Mouse (Mus musculus) thymus, adult 2 months (tissue): ENCODE results near the gene Usp6nl. TPM values are rescaled to one million over a fixed set of nuclear protein-coding genes. Genes with fewer than 3 reads are reported as not detected.

ENCODE experiments used
- DNase-seq: peaks from one replicate; pipeline ENCODE4 v3.0.0; 2021
- H3K27ac ChIP-seq: fragments of 200-500 bp; 2 replicates; pipeline ENCODE4 v1.5.1; 2012; ENCODE audit warnings: low read length, control low read depth; ENCODE audit not compliant: control insufficient read depth, insufficient read depth
- H3K27me3 ChIP-seq: fragments of 200-500 bp; 2 replicates; pipeline ENCODE4 v1.6.1; 2012; ENCODE audit warnings: mild to moderate bottlenecking, low read length, moderate library complexity, mixed read lengths; ENCODE audit not compliant: control insufficient read depth, insufficient read depth
- H3K36me3 ChIP-seq: fragments of 200-500 bp; 2 replicates; pipeline ENCODE4 v1.6.1; 2012; ENCODE audit warnings: mild to moderate bottlenecking, low read length, moderate library complexity; ENCODE audit not compliant: control insufficient read depth, insufficient read depth
- H3K4me1 ChIP-seq: fragments of 200-500 bp; replicated peaks from 2 replicates; pipeline ENCODE4 v1.6.1; 2012; ENCODE audit warnings: low read length; ENCODE audit not compliant: control insufficient read depth, insufficient read depth
- H3K4me3 ChIP-seq: fragments of 200-500 bp; 2 replicates; pipeline ENCODE4 v1.5.1; 2012; ENCODE audit warnings: mild to moderate bottlenecking, low read length, control low read depth, moderate library complexity; ENCODE audit not compliant: control insufficient read depth, insufficient read depth
- CTCF ChIP-seq: fragments of 200-500 bp; IDR thresholded peaks from 2 replicates; pipeline ENCODE4 v1.5.1; 2012; ENCODE audit warnings: mild to moderate bottlenecking, control low read depth, low read length, moderate library complexity, borderline replicate concordance; ENCODE audit not compliant: control insufficient read depth, poor library complexity, insufficient read depth; ENCODE audit errors: extremely low read depth
- POLR2A ChIP-seq: fragments of 200-500 bp; IDR thresholded peaks from 2 replicates; pipeline ENCODE4 v1.6.1; 2012; ENCODE audit warnings: mild to moderate bottlenecking, low read length, control low read depth, moderate library complexity; ENCODE audit not compliant: control insufficient read depth, poor library complexity, insufficient read depth; ENCODE audit errors: extremely low read depth
- WGBS: fragments of 180-500 bp; shearing (Covaris S2); methylation state at CpG from one replicate; pipeline ENCODE4 v1.1.7; 2018; 5-methylcytosine and 5-hydroxymethylcytosine counted together
- polyA plus RNA-seq: library from polyadenylated mRNA; depleted of rRNA; stranded (reverse); fragments of >200 nt; gene quantifications from 2 replicates; pipeline ENCODE4 v1.2.3, GENCODE M21; 2012

Usp6nl gene
- polyA plus RNA-seq, 1 experiment: 7.2 TPM

DNA sequence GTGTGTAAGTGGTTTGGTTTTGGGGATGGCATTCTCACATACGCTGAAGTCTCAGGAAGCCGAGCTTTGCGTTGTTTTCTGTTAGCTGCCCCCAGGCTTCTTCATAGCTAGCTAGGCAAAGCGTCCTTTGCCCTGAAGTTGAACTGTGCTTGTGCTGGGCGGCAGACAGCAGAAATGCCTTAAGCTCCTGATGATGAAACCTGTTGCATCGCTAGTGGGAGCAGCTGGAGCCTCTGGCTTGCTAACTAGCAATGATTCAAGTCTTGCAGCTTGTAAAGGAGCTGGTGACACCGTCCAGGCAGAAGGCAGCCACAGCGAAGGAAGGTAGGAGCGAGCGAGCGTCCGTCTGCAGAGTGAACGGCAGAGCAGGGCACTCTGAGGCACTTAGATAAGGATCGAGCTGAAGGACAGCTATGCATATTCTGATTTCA lies 30.1 kb downstream of the Usp6nl start:
- Histone ChIP-seq H3K27me3 (no peaks in the 10 kb centered on the region), H3K4me3 (peak overlapping the region; percentile 18), H3K36me3 (no peaks in the 10 kb centered on the region), H3K4me1 (peaks cover 14% of the 10 kb centered on the region), H3K27ac (0 out of 2 replicates have a peak overlapping the region, but pooled peaks have one; percentile 2)
- TF ChIP-seq CTCF: no peak
- no peak for TF ChIP-seq POLR2A
- DNase-seq: no peak
- 13% methylated on average over 14 of the region's 14 CpGs for WGBS

DNA sequence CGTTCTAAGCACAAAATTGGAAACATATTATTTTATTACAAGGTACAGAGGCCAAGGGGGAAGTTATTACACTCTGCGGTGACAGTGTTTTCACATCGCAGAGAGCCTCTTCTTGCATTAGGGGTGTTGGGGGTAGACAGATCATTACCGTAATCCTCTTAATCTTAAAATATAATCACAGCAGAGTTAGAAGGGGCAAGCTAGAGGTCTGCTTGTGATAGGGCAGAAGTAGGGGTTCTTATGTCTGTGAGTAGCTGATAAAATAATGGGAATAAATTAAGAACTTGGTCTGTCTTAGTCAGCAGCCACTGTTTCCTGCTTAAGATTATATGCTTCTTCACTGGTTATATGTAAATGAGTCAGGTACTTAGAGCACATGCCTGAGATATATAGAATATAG lies 30.6 kb downstream of the Usp6nl start:
- Histone ChIP-seq H3K4me1 (peaks cover 14% of the 10 kb centered on the region), H3K27me3 (no peaks in the 10 kb centered on the region), H3K4me3 (no peak overlapping the region), H3K27ac (no peak overlapping the region), H3K36me3 (no peaks in the 10 kb centered on the region)
- DNase-seq: no peak
- WGBS: 15% methylated on average over 4 of the region's 4 CpGs
- no peak for TF ChIP-seq CTCF

DNA sequence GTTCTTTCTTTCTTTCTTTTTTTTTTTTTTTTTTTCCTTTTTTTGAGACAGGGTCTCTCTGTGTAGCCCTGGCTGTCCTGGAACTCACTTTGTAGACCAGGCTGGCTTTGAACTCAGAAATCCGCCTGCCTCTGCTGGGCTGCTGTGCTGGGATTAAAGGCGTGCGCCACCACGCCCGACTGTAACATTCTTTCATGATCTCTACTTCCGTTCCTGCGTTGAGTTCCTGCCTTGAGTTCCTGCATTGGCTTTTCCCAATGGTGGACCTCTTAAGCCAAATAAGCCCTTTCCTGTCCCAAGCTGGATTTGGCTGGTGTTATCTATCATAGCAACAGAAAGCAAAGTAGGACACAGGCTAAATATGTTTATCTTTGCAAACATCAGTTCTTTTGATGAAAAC lies 34.8 kb downstream of the Usp6nl start:
- no peak overlapping the region for H3K27ac ChIP-seq
- H3K36me3 ChIP-seq: no peaks in the 10 kb centered on the region
- H3K4me3 ChIP-seq: no peak overlapping the region
- H3K27me3 ChIP-seq: no peaks in the 10 kb centered on the region
- no peak for TF ChIP-seq CTCF
- TF ChIP-seq POLR2A: no peak
- no peak for DNase-seq
- 97% methylated on average over 7 of the region's 7 CpGs for WGBS
- H3K4me1 ChIP-seq: peaks cover 9% of the 10 kb centered on the region

DNA sequence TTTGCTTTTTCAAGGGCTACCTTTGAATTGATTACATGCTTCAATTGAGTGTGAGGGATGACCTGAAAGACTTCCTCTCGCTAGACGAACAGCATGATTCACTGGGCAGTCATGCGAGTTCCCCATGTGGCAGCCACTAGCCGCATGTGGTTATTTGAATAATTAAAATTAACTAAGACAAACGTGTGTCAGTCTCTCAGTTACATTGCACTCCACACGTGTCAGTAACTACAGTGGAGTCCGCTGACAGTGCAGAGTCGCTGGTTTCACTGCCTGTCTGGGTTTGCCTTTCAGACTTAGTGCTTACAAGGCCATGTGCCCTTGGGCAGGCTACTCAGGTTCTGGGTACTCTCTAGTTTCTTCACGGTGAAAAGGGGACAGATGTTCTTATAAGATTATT lies 37.2 kb downstream of the Usp6nl start:
- H3K27ac ChIP-seq: no peak overlapping the region
- H3K4me1 ChIP-seq: peaks cover 7% of the 10 kb centered on the region
- no peak overlapping the region for H3K4me3 ChIP-seq
- H3K27me3 ChIP-seq: no peaks in the 10 kb centered on the region
- 79% methylated on average over 9 of the region's 9 CpGs for WGBS
- DNase-seq: no peak
- no peaks in the 10 kb centered on the region for H3K36me3 ChIP-seq
- no peak for TF ChIP-seq CTCF
- no peak for TF ChIP-seq POLR2A

DNA sequence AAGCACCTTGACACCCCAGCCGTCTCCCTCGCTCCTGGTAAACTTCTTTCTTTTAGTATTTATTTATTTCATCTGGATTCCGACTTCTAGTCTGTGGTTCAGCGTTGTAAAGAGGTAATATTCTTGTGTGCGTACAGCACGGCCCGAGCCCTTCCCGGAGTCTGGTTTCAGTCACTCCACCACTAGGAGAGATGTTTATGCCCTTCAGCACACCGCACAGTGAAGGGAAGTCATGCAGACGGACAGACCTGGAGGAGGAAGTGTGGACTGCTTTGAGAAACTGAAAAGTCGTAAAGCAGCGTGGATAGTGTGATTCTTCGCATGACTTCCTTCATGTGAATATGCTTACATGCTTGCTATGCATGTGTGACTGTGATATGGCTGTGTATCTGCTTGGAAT lies 40.7 kb downstream of the Usp6nl start:
- Histone ChIP-seq H3K27ac (no peak overlapping the region), H3K27me3 (no peaks in the 10 kb centered on the region), H3K4me1 (peaks cover 11% of the 10 kb centered on the region), H3K36me3 (no peaks in the 10 kb centered on the region), H3K4me3 (no peak overlapping the region)
- no peak for TF ChIP-seq POLR2A
- no peak for TF ChIP-seq CTCF
- WGBS: 21% methylated on average over 13 of the region's 13 CpGs
- peak; percentile 22 for DNase-seq

DNA sequence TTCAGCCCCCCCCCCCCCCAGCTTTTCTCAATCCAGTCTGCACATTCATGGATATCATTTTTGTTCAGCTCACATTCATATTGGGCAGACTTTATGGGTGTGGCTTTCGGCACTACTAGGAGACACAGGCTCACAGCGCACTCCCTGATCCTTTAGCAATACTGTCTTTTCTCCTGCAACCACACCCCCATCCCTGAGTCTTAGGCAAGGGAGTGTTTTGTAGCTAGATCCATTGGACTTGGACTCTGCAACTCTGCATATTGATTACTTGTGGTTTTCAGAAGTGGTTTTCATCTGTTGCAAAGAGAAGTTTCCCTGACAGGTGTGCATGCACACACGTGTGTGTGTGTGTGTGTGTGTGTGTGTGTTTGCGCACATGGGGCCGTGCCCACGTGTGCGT lies 41.5 kb downstream of the Usp6nl start:
- no peak for TF ChIP-seq POLR2A
- TF ChIP-seq CTCF: no peak
- H3K4me3 ChIP-seq: no peak overlapping the region
- H3K27ac ChIP-seq: no peak overlapping the region
- no peaks in the 10 kb centered on the region for H3K27me3 ChIP-seq
- WGBS: 91% methylated on average over 7 of the region's 7 CpGs
- DNase-seq: no peak
- H3K4me1 ChIP-seq: peaks cover 9% of the 10 kb centered on the region
- H3K36me3 ChIP-seq: no peaks in the 10 kb centered on the region

DNA sequence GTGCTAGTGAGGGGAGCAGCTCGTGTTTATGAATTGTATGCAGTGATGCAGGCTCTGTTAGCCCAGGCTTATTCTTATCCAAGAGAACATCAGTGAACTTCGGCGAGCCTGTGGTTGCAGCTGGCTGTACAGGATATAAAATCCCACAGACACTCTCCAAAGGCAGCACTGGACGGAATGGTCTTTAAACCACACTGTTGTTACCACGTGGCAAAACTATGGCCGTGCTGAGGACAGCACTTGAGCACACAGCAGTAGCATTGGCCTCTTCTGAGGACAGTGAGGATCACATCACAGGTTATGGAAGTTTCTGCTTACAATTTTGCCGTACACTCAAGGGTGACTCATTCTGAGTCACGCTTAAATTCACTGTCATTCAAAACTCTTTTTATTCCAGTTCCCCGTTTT lies 44.1 kb downstream of the Usp6nl start:
- no peak for TF ChIP-seq CTCF
- TF ChIP-seq POLR2A: no peak
- H3K27me3 ChIP-seq: no peaks in the 10 kb centered on the region
- no peak for DNase-seq
- H3K4me3 ChIP-seq: no peak overlapping the region
- peaks cover 9% of the 10 kb centered on the region for H3K4me1 ChIP-seq
- H3K27ac ChIP-seq: no peak overlapping the region
- 21% methylated on average over 9 of the region's 9 CpGs for WGBS
- no peaks in the 10 kb centered on the region for H3K36me3 ChIP-seq
